Mouse (Mus musculus): Measurements from ENCODE around the gene Tbc1d14. TPM values are rescaled to one million over a fixed set of nuclear protein-coding genes. Genes with fewer than 3 reads are reported as not detected.

Tbc1d14 gene
- polyA plus RNA-seq, 2 experiments from 2014 or later, result 52.2 to 57.6 TPM

GRCm38 (mm10) chr5:36553886-36554285, 39.2 kb downstream of the Tbc1d14 start:
- peak; percentile 58 for ATAC-seq

GRCm38 (mm10) chr5:36553056-36553606, 39.9 kb downstream of the Tbc1d14 start:
- ATAC-seq, result peak; percentile 48

- ATAC-seq, result no peak
Measured at GRCm38 (mm10) chr5:36552391-36552790, 40.7 kb downstream of the Tbc1d14 start.

GRCm38 (mm10) chr5:36549243-36549642, 43.8 kb downstream of the Tbc1d14 start:
- no peak for ATAC-seq

- no peak for ATAC-seq
Measured at GRCm38 (mm10) chr5:36544765-36545164, 48.3 kb downstream of the Tbc1d14 start.

- ATAC-seq, result no peak
Measured at GRCm38 (mm10) chr5:36540928-36541327, 52.1 kb downstream of the Tbc1d14 start.

- ATAC-seq, result peak; percentile 97
Measured at GRCm38 (mm10) chr5:36538576-36539187, 54.4 kb downstream of the Tbc1d14 start.

- ATAC-seq, result no peak
Measured at GRCm38 (mm10) chr5:36536424-36536823, 56.7 kb downstream of the Tbc1d14 start.

- ATAC-seq, result no peak
Measured at GRCm38 (mm10) chr5:36535438-36536176, 57.5 kb downstream of the Tbc1d14 start.

GRCm38 (mm10) chr5:36534455-36535030, 58.5 kb downstream of the Tbc1d14 start:
- no peak for ATAC-seq

- ATAC-seq, result no peak
Measured at GRCm38 (mm10) chr5:36530129-36530751, 62.8 kb downstream of the Tbc1d14 start.

GRCm38 (mm10) chr5:36529698-36530097, 63.4 kb downstream of the Tbc1d14 start:
- no peak for ATAC-seq

GRCm38 (mm10) chr5:36526921-36527320, 66.2 kb downstream of the Tbc1d14 start:
- no peak for ATAC-seq

- ATAC-seq, result no peak
Measured at GRCm38 (mm10) chr5:36526274-36526673, 66.8 kb downstream of the Tbc1d14 start.

GRCm38 (mm10) chr5:36525216-36525615, 67.9 kb downstream of the Tbc1d14 start:
- ATAC-seq, result no peak

GRCm38 (mm10) chr5:36523219-36523703, 69.8 kb downstream of the Tbc1d14 start:
- no peak for ATAC-seq

- ATAC-seq, result no peak
Measured at GRCm38 (mm10) chr5:36522782-36523181, 70.3 kb downstream of the Tbc1d14 start.

GRCm38 (mm10) chr5:36519751-36520150, 73.3 kb downstream of the Tbc1d14 start:
- no peak for ATAC-seq

- no peak for ATAC-seq
Measured at GRCm38 (mm10) chr5:36517596-36517995, 75.5 kb downstream of the Tbc1d14 start.

- ATAC-seq, result no peak
Measured at GRCm38 (mm10) chr5:36515558-36515957, 77.5 kb downstream of the Tbc1d14 start.

- no peak for ATAC-seq
Measured at GRCm38 (mm10) chr5:36515126-36515525, 78.0 kb downstream of the Tbc1d14 start.

- ATAC-seq, result no peak
Measured at GRCm38 (mm10) chr5:36510956-36511355, 82.1 kb downstream of the Tbc1d14 start.

GRCm38 (mm10) chr5:36508351-36508750, 84.7 kb downstream of the Tbc1d14 start:
- no peak for ATAC-seq
